ENCODE assay signal across 9 mouse cellular contexts in genomic region chr1:122357015-122357414, GRCm38 (mm10).
DNase-seq lines count a peak whose midpoint lies in the region; ATAC-seq and TF ChIP-seq lines count a peak whose summit lies in the region.
"Had no signal": no experiment of that assay in that cellular context is flagged by ENCODE, and none has a peak within 500 bp of the region (broad histone marks: within the 10 kb centered on the region; RNA-seq: fewer than 3 reads in every experiment).

No protein-coding gene starts in this region.

- no peaks in the 10 kb centered on the region for H3K36me3 ChIP-seq in forebrain, postnatal 0 days (ENCODE audit: insufficient read depth)
- no peaks in the 10 kb centered on the region for H3K36me3 ChIP-seq in liver, postnatal 0 days (replicated peaks; ENCODE audit: insufficient read depth, low read length)

- DNase-seq in ES-CJ7 (ENCODE audit: low read depth, low spot score), result peak; percentile 94
- peak; percentile 97 for DNase-seq in forebrain, postnatal 0 days
- DNase-seq in heart, postnatal 25 days (ENCODE audit: low spot score), result peak; percentile 74
- DNase-seq in layer of hippocampus, adult 18-20 months (ENCODE audit: low spot score in 2 of 2), result peak; percentile 80 to 96
- DNase-seq in liver, postnatal 0 days, result peak; percentile 100
- peak; percentile 100 for DNase-seq in ovary, postnatal 10 days (ENCODE audit: low spot score)
- peak; percentile 90 to 99 for DNase-seq in thymus, postnatal 10 days (ENCODE audit: low spot score in 2 of 2)

- intact Hi-C loops in heart, postnatal 25 days (cut with DNase I), result no loop called here

- H3K4me3 ChIP-seq in forebrain, postnatal 0 days (ENCODE audit: low read depth, low read length), result no peak overlapping the region
- no peak overlapping the region for H3K4me3 ChIP-seq in liver, postnatal 0 days (ENCODE audit: low read depth, low read length)

- no peak overlapping the region for H3K9ac ChIP-seq in forebrain, postnatal 0 days
- no peak overlapping the region for H3K9ac ChIP-seq in liver, postnatal 0 days (replicated peaks)

- H3K9me3 ChIP-seq in forebrain, postnatal 0 days (ENCODE audit: low read length), result no peaks in the 10 kb centered on the region
- no peaks in the 10 kb centered on the region for H3K9me3 ChIP-seq in liver, postnatal 0 days (ENCODE audit: low read length)

- WGBS in forebrain, postnatal 0 days, result 92% methylated on average over 16 of the region's 16 CpGs
- WGBS in liver, postnatal 0 days (ENCODE audit: insufficient replicate concordance), result 84% methylated on average over 16 of the region's 16 CpGs

- peak; percentile 88 for ATAC-seq in cerebellum, adult (ENCODE audit: insufficient number of reproducible peaks, low FRiP score, low TSS enrichment)
- ATAC-seq in forebrain, postnatal 0 days, result peak; percentile 76
- ATAC-seq in liver, postnatal 0 days, result peak; percentile 100

- no peak overlapping the region for H3K27ac ChIP-seq in forebrain, postnatal 0 days (ENCODE audit: low read depth, low read length)
- no peak overlapping the region for H3K27ac ChIP-seq in liver, postnatal 0 days (ENCODE audit: low read depth)
- H3K27ac ChIP-seq: macrophage had no signal

- H3K27me3 ChIP-seq in forebrain, postnatal 0 days (ENCODE audit: insufficient read depth, low read length), result no peaks in the 10 kb centered on the region
- no peaks in the 10 kb centered on the region for H3K27me3 ChIP-seq in liver, postnatal 0 days (ENCODE audit: insufficient read depth, low read length)

- no peaks in the 10 kb centered on the region for H3K4me1 ChIP-seq in forebrain, postnatal 0 days (ENCODE audit: insufficient read depth)
- H3K4me1 ChIP-seq in liver, postnatal 0 days (ENCODE audit: insufficient read depth), result no peaks in the 10 kb centered on the region

- no peak overlapping the region for H3K4me2 ChIP-seq in forebrain, postnatal 0 days (ENCODE audit: low read depth)
- H3K4me2 ChIP-seq in liver, postnatal 0 days (ENCODE audit: low read depth, low read length), result no peak overlapping the region

- TF ChIP-seq EP300 in liver, postnatal 0 days (IDR thresholded peaks at IDR 0.05; ENCODE audit: low read depth), result no peak

- TF ChIP-seq CTCF in forebrain, postnatal 0 days (IDR thresholded peaks at IDR 0.05; ENCODE audit: low read depth), result no peak
- no peak for TF ChIP-seq CTCF in liver, postnatal 0 days (IDR thresholded peaks at IDR 0.05; ENCODE audit: low read depth)
